Mouse (Mus musculus) 3134 (cell line): Measurements from ENCODE around the gene Slc6a8.
A peak's percentile ranks its signal among the peaks of the same experiment; 100 is the strongest.

Source experiments
- DNase-seq: peaks from one replicate; pipeline ENCODE4 v3.0.0-alpha.2; 2011; ENCODE audit warnings: low spot score; ENCODE audit not compliant: insufficient read length; ENCODE audit errors: extremely low read depth

Slc6a8 gene

DNA sequence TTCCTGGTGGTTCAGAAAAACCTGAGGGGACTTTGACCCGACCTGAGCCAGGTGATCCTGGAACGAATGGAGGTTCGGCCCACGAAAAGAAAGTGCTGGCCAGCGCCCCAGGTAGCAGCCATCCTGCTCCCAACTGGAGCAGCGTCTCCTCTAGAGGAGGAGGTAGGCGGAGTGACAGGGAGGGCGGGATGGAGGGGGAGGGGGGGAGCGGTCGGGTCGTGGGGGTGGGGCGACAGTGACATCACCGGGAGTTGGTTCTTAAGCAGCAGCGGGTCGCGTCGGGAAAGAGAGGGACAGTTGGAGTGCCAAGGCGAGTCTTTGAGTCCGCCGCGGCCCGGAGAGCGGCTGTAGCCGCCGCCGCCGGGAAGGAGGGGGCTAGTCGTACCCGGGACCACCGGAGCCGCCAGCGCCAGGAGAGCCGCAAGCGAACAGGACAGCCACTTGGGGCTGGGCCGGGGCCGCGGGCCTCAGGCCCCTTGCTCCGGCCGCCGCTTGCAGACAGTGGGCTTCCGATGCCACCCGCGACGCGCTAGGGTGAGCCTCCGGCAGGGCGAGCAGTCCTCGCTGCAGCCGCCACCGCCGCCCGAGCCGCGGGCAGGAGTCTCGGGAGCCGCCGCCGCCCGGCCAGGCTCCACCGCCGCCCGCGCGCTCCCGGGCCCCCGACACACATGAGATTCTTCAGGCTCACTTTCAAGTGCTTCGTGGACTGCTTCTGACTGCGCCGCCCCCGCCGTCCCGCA lies at the start of gene Slc6a8:
Gene Slc6a8, plus strand, starts transcription at position 272 of the 740 bp plus-strand sequence.
- DNase-seq = peak; percentile 86

DNA sequence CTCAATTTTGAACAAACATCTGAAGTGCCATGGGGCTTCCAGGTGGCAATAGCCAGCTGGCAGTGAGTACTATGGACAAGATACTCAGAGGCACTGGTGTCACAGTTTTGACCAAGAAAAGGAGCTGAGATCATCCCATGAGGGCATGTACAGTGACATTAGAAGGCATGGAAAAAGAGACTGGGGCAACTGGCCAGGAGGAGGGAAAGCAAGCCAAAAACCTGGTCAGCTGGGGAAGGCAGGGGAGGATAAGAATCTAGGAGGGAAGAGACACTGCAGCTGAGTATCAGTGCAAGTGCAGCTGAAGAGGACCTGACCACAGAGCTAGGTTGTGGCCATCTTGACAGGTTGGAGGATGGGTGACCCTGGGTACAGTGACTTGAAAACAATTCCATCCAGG lies 46.0 kb upstream of the Slc6a8 start:
- no peak for DNase-seq

DNA sequence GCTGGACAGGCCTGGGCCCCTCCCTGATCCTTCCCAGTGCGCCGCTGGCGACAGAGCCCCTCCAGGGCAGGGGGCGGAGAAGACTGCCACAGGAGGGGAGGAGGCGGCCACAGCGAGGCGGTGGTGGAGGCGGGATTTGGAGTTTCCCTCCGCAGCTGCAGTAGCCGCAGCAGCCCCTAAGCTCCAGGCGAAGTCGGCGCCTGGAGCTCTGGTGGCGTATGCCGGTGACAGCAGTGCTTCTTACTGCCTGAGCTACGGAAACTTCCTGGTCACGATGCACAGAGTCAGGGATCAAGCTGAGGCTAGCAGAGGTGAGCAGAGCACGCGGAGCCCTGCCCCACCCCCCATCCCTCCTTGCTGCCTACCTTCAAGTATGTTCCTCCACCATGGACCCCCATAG lies 37.5 kb upstream of the Slc6a8 start:
- no peak for DNase-seq

DNA sequence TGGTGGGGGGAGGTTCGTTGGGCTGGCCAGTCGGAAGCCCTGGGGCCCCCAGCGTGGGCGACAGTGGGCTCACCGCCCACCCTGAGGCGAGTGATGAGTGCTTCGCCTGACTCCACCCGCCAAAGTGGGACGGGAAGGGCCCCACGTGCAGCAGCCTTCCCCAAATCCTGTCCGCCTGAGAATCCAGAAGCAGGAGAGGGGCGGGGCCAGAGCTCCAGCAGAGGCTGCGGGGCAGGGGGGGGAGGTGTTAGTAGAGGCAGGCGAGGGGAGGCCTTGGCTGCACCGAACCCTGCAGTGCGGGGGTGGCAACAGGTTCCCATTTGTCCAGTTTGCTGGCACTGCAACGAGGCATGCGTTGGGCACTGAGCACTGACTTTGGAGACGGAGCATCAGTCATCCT lies 35.5 kb upstream of the Slc6a8 start:
- no peak for DNase-seq

DNA sequence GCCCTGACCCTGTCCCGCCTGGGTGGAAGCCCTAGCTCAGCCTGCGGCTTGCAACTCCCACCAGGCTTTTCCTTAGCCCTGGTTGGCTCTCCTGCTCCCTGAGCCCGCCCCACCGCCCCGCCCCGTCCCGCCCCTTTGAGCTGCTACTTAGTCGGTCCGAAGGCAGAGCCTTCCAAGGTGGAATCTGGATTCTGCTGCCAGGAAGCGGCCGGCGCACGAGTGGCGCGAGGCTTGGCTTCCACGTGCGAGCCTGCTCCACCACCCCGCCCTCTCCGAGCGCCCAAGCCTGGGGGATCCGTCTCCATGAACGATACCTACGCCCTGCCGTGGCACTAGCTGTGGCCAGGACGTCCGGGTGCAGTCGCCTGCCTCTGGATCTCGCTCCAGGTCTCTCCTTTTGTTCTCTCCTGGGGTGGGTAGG lies 33.7 kb upstream of the Slc6a8 start, which contains the start of gene Dusp9:
Gene Dusp9, plus strand, starts transcription at position 165 of the 421 bp plus-strand sequence.
- peak; percentile 87 for DNase-seq

DNA sequence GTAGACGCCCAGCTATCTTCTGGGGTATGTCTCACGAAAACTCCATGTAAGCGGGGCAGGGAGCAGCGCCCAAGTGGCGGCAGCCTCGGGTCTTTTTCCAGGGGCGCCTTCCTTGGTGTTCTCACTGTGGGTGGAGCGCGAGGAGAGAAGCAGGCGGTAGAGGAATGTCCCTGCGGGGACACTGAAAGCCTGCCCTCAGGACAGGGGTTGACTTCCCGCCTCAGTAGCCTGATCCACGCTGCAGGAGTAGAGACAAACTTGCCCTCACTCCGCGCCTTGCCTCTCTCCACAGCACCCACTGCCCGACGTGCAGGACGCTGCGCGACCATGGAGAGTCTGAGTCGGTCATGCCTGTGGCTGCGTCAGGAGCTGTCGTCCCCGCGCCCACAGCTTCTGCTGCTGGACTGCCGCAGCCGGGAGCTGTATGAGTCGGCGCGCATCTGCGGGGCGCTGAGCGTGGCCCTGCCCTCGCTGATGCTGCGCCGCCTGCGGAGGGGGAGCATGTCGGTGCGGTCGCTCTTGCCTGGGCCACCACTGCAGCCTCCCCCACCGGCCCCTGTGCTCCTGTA lies 33.0 kb upstream of the Slc6a8 start:
- peak; percentile 35 for DNase-seq

DNA sequence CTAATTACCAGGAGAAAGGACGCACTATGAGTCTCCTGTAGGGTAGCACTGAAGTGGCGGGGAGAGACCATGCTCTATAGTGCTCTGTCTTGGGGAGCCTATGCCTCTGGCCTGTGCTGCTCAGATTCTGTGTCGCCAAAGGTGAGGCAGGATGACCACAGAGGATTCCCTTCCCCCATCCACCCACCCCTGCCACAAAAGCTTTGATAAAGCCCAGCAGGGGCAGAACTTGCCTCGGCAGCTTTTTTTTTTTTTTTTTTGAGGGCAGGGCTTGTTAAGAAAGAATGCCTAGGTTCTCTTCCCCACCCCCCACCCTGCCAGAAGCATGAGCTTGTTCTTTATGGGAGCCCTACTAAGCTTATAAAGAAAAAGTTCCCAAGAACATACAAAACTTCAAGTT lies 27.8 kb upstream of the Slc6a8 start:
- DNase-seq = no peak

DNA sequence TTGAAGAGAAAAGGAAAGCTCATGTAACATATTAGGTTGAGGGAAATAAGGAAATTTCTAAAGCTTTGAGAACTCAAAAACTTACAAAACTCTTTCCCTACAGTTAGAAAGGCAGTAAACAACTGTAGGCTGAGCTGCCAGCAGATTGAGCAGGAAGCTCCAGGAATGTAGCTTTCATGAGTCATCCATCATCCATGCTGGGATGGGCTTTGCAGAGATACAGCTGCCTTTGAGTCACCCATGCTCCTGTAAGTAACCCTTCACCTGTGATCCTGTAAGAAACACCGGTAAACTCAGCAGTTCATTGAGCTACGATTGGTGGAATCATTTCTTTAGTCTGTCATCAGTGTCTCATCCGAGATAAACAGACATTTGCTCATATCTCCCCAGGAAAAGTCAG lies 22.1 kb upstream of the Slc6a8 start:
- DNase-seq = no peak

DNA sequence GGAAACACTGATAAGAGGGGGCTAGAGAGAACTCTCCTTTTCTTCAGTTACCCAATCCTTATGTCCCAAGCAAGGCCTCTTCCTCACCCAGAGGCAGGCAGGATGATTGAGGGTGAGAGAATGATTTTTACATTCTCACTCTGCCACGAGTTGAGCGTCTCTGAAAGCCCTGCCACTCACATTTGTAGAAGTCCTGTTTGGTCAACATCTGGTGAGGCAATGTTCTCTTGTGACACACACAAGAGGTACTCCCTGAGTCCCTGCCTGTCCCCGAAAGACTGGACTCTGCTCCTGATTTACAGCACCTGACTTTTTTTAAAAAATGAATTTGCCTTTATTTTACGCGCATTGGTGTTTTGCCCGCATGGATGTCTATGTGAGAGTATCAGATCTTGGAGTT lies 19.6 kb upstream of the Slc6a8 start:
- no peak for DNase-seq

DNA sequence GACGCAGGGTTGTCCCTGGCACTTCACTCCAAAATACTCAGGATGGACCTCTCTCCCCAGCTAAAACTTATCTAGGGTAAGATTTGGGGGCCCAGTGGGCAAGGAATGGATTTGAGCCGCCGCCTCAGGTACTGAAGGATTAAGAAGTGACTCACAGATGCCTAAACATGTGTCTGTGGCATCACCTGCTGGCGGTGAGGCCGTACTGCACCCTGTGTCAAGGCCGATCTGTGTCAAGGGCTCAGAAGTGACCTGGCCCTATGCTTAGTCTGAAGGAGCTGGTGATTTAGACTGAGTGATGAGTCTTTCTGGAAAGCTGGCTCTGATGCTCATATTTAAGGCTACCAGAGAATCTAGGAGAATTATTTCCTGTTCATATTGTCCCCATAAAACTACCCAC lies 18.8 kb upstream of the Slc6a8 start:
- peak; percentile 61 for DNase-seq

DNA sequence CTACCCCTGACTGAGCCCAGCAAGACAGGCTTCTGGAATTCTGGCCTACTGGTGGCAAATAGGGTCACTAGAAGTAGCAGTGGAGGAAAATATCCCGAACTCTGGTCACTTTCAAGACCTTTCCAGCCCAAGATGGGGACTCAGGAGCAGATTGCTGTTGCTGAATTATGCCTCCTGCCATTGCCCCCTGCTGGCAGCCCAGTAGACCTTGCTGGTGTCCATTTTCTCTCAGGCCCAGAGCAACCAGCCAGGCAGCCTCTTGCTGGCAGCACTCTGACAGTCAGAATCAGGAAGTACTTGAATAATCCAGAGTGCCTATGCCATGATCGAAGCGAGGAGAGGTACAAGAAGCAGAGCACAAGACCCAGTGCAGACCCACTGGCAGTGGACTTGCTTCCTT lies 17.4 kb upstream of the Slc6a8 start:
- peak; percentile 28 for DNase-seq

DNA sequence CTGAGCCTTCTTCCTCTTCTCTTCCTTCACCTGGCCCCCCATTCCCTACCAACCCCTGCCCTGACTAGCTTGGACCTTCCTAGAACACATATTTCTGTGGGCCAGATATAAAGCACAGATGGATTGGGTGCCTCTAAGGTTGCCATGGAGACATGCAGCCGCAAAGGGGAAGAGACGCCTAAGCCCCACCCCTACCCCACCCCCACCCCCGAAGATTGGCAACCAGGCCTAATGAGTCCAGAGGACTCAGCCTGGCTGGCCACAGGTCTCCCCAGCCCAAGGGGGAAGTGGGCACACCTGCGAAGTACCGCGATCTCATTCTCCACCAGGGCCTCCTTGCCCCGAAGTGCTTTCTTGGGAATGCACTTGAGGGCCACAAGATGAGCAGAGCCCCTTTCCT lies 14.6 kb upstream of the Slc6a8 start:
- DNase-seq = no peak

DNA sequence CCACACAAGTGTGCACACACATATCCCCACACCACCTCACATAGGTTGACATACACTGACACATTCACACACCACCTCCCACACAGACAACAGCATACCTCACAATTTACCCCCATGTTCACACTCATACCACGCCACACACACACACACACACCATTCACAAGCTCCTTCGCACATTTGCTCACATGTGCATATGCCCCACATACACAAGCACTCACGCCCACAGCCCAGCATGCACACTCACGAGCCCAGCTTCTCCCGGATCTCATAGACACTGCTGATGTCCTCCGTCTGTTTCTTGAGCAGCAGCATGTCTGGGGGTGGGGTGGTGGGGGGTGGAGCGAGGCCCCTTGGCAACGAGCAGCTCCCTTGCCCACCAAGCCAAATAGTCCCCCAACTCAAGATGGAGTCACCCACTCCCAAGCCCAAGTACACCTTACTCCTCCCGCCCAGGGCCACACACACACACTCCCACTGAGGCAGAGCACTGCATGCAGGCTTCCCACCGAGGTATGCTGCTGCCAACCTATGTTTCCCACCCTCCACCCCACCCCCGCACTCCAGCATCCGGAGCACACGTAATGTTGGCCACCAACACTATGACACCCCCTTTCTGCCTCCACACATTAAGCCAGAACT lies 13.9 kb upstream of the Slc6a8 start:
- no peak for DNase-seq

DNA sequence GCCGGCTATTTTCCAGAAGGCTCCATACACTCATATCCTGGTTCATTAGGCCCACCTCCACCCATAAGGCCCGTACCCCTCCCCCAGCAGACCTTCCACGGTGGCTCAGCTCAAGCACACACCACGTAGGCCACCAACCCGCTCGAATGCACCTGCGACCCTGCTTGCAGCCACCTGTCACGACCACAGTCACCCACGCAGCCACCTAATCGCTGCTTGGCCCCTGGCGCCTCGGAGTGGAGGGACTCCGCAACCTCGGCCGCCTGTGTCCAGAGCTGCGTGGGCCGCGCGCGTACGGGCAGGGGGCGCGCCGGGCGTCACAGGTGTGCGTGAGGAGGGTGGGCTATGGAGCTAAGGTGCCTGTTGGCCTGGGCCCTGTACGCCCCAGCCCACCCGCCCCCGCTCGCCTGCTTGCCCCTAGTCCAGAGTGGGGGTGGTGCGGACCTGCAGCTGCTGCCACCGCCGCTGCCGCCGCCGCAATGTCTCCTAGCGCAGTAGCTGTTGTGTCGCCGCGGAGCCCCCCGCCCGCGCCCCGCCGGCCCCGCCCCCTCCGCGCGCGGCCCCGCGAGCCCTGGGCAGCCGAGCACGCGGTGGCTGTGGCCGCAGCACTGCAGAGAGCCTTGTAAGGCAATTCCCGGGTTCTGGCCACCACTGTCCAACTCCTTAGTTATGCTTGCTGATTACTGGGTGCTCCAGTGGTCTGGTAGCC lies 13.2 kb upstream of the Slc6a8 start, which contains the start of gene Pnck:
Gene Pnck, minus strand, starts transcription at position 543 of the 709 bp plus-strand sequence.
- no peak for DNase-seq

DNA sequence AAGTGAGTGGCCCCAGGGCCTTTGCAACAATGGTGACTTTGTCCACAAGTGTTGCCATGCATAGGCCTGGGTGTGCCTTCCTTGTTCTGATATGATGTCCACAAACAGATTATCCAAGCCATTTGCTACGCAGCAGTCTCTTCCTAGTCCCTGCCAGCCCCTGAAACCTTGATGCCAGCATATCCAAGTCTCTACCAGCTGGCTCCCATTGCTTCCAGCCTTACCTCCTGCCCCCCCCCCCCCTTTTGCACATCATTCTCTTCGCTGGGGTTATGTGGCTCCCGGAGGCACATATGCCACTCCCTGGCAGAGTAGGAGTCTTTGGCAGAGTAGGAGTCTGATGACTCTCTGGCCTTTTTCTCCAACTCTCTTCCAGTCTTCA lies 12.7 kb upstream of the Slc6a8 start:
- DNase-seq = no peak

DNA sequence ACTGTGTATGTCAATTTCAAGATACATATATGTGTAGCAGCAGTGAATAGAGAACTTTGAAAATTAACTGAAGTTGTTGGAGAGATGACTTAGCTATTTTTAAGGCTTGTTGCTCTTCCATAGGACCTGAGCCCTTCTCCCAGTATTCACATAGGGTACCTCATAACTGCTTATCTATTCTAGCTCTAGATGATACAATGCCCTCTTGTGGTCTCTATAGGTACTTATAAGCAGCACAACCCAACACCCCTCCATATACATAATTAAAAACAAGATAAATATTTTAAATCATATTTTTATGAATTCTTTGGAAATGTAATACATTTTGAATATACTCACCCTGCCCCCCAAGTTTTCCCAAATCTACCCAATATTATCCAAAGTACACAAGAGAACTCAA lies 9.8 kb upstream of the Slc6a8 start:
- no peak for DNase-seq

DNA sequence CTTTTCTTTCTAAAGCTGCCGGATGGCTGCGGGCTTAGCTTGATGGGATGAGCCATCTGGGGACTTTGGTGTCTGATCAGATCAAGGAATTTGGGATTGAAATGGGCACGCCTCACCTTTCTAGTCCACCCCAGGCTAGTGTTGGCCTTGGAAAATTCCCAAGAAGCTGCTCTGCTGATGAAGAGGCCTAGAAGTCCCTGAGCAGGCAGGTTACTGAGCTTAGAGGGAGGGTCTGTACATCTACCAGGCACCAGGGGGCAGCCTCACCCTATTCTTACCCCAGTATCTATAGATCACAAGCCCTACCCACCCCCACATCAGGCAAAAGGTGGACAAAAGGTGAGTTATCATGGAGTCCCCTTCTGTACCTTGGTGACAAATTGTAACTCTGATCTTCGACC lies 919 bp upstream of the Slc6a8 start:
- peak; percentile 38 for DNase-seq

DNA sequence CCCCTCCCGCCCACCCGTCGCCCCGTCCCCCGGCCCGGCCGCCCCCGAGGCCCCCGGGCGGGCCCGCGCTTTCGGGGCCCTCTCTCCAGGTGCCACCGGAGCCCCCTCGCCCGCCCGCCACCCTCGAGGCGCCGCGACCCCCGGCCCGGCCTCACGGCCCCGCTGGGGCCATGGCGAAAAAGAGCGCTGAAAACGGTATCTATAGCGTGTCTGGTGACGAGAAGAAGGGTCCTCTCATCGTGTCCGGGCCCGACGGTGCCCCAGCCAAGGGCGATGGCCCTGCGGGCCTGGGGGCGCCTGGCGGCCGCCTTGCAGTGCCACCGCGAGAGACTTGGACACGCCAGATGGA lies 643 bp downstream of the Slc6a8 start:
- no peak for DNase-seq

DNA sequence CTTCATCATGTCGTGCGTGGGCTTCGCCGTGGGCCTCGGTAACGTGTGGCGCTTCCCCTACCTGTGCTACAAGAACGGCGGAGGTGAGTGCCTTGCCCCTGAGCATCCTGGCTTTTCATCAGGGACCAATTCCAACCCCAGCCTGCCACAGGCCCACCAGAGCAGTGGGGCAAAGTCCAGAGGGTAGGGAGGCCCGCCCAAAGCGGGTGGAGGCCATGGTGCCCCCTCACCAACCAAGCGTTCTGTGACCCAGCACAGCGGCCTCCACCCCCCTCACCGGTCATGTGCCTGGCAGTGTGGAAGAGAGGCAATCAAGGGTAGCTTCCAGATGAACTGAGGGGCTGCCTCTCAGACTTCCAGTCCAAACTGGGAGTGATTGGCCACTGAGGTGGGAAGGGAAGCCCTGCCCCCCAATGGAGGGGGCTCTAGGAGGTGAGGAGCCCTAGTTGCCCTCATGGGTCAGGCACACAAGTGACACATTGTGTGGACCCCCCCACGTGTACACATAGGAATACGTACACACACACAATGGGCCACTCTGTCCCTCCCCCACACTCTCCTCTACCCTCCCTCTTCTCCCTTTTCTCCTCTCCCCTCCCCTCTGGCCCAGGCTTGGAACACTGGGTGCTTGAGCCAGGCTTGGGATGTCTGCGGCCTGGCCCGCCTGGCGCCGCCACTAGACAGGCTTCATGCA lies 1.2 kb downstream of the Slc6a8 start:
- peak; percentile 54 for DNase-seq

DNA sequence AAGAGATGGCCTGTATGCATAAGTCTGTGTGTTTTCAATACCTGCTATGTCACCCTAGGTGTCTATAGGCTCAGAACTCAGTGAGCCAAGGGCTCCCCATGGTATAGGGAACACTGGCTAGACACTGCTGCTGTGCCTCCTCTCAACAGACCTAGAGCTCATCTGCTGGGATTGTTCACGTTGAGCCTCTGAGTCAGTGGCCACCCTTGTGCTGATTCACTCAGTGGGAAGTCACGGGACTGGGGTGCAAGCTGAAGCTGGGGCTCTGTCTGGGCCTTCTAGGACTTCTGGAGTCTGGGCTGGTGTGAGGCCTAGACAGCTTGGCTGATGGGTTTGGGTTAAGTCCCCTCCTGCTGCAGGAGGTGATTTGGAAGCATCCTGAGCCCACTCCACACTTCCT lies 2.3 kb downstream of the Slc6a8 start:
- peak; percentile 47 for DNase-seq

DNA sequence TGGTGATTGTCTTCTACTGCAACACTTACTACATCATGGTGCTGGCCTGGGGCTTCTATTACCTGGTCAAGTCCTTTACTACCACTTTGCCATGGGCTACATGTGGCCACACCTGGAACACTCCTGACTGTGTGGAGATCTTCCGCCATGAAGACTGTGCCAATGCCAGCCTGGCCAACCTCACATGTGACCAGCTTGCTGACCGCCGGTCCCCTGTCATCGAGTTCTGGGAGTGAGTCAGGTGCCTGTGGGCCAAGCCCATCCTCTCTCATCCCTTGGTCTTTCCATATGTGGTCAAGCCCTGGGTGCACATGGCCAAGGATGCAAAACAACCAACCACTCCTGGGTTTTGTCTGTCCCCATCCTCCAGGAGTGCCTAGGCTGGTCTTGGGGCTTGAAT lies 3.7 kb downstream of the Slc6a8 start:
- no peak for DNase-seq
